Mouse (Mus musculus): ENCODE measurements at regions not wholly inside any gene's neighbourhood (a gene's known extent, or its start where the extent isn't known, plus 50 kb on each side); places are given as distances from the start of the nearest gene placed in this dataset.
A peak's percentile ranks its signal among the peaks of the same experiment; 100 is the strongest.

DNA sequence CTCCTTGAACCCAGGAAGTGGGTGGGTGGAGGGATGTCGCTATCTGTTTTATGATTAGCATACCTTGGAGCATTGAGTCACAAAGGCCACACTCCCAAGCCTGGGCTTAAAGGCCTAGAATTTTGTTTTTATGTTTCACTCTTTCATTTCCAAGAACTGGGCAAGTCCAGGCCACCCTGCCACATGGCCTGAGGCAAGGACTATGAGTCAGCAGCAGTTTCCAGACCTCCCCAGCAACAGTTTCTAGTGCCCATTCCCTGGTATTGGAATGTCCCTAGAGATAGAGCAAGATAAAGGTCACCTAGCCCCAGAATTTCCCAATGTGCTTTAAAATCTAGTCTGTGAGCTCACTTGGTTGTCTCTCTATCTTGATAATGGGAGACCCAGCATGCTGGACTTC, 178.0 kb downstream of the Samd5 start:
- 100% methylated on average over 1 of the region's 1 CpGs for WGBS
- H3K27ac ChIP-seq (ENCODE audit: low read depth, low read length), result no peak overlapping the region
- no peak overlapping the region for H3K4me3 ChIP-seq (ENCODE audit: low read depth, low read length)
- no peak overlapping the region for H3K4me2 ChIP-seq (ENCODE audit: low read depth, low read length)
- ATAC-seq (ENCODE audit: low read depth), result no peak
- no peaks in the 10 kb centered on the region for H3K36me3 ChIP-seq (ENCODE audit: control insufficient read depth, insufficient read depth, low read length)
- H3K9me3 ChIP-seq (ENCODE audit: control insufficient read depth, low read length), result no peaks in the 10 kb centered on the region
- H3K9ac ChIP-seq (replicated peaks; ENCODE audit: low read depth, low read length), result no peak overlapping the region
- H3K27me3 ChIP-seq (ENCODE audit: control insufficient read depth, insufficient read depth, low read length), result no peaks in the 10 kb centered on the region
- H3K4me1 ChIP-seq (ENCODE audit: control insufficient read depth, insufficient read depth, low read length), result no peaks in the 10 kb centered on the region

DNA sequence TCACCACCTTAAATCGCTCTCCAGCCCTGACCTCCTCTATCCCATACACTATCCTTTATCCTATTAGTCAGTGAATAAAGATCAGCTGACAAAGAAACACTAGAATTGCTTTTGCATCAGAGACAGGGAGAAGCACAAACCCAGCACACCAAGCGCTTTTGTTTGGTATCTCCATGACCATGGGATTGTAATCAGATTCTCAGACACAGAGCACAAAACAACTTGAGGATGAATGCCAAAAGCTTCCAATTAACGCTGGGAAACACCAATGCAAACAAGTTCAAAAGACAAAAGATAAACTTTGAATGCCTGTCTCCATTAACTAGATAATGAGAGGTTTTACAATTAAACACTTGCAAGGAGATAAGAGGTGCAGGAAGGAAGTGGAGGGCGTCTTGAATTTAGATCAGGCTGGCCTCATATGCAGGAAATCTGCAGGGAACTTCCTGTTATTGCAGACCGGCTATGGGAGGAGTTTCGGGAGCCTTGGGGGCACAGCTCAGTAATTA, 179.8 kb downstream of the Samd5 start:
- 32% methylated on average over 6 of the region's 6 CpGs for WGBS
- Histone ChIP-seq H3K4me2 (ENCODE audit: low read depth, low read length) (no peak overlapping the region), H3K4me3 (ENCODE audit: low read depth, low read length) (no peak overlapping the region), H3K27me3 (ENCODE audit: control insufficient read depth, insufficient read depth, low read length) (no peaks in the 10 kb centered on the region), H3K4me1 (ENCODE audit: control insufficient read depth, insufficient read depth, low read length) (no peaks in the 10 kb centered on the region), H3K9me3 (ENCODE audit: control insufficient read depth, low read length) (no peaks in the 10 kb centered on the region), H3K36me3 (ENCODE audit: control insufficient read depth, insufficient read depth, low read length) (no peaks in the 10 kb centered on the region), H3K27ac (ENCODE audit: low read depth, low read length) (no peak overlapping the region), H3K9ac (replicated peaks; ENCODE audit: low read depth, low read length) (no peak overlapping the region)
- ATAC-seq (ENCODE audit: low read depth), result no peak

DNA sequence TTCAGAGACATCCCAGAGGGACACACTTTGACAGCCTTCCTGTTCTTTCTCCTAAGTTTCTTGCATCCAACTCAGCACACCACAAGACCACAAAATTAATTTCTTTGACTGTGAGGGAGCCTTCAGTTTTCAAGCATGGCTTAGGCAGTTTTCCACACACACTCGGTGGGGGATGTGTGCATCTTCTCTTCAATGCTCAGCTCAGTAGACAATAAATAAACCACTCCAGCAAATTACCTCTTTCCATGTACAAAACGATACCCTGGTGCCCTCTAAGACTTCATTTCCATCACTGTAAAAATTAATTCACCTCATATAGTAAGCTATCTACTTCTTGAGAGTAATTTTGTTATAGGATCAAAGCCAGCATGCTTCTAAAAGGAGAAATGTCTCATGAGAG, 184.6 kb downstream of the Samd5 start:
- Histone ChIP-seq H3K36me3 (ENCODE audit: control insufficient read depth, insufficient read depth, low read length) (no peaks in the 10 kb centered on the region), H3K9ac (replicated peaks; ENCODE audit: low read depth, low read length) (no peak overlapping the region), H3K4me3 (ENCODE audit: low read depth, low read length) (no peak overlapping the region), H3K4me1 (ENCODE audit: control insufficient read depth, insufficient read depth, low read length) (no peaks in the 10 kb centered on the region), H3K4me2 (ENCODE audit: low read depth, low read length) (no peak overlapping the region), H3K9me3 (ENCODE audit: control insufficient read depth, low read length) (no peaks in the 10 kb centered on the region), H3K27ac (ENCODE audit: low read depth, low read length) (no peak overlapping the region), H3K27me3 (ENCODE audit: control insufficient read depth, insufficient read depth, low read length) (no peaks in the 10 kb centered on the region)
- WGBS, result 44% methylated on average over 2 of the region's 2 CpGs
- ATAC-seq (ENCODE audit: low read depth), result peak; percentile 85; the same call in 1 of the 2 replicates

DNA sequence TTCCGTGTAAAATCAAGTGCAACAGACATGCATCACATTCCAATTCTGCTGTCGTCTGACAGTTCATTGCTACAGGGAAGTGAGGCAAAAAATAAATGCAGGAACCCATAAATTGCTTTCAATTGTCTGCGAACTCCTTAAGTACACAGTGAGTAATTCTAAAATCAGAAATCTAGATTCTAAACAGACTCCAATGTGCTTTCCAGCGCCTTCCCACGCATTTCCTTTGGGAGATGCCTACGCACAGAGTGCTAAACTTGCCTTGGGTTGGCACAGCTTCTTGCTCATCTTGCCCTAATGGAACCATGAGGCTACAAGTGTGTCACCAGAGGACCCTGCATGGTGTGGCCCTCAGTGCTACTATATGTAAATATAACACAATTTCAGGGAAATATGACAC, 212.6 kb downstream of the Samd5 start:
- WGBS, result 74% methylated on average over 6 of the region's 6 CpGs
- no peak for ATAC-seq (ENCODE audit: low read depth)
- H3K27me3 ChIP-seq (ENCODE audit: control insufficient read depth, insufficient read depth, low read length), result no peaks in the 10 kb centered on the region
- no peak overlapping the region for H3K4me3 ChIP-seq (ENCODE audit: low read depth, low read length)
- H3K4me2 ChIP-seq (ENCODE audit: low read depth, low read length), result no peak overlapping the region
- no peaks in the 10 kb centered on the region for H3K9me3 ChIP-seq (ENCODE audit: control insufficient read depth, low read length)
- H3K4me1 ChIP-seq (ENCODE audit: control insufficient read depth, insufficient read depth, low read length), result 0 out of 2 replicates have a peak, but pooled peaks cover 3% of the 10 kb centered on the region
- no peaks in the 10 kb centered on the region for H3K36me3 ChIP-seq (ENCODE audit: control insufficient read depth, insufficient read depth, low read length)
- H3K9ac ChIP-seq (replicated peaks; ENCODE audit: low read depth, low read length), result no peak overlapping the region
- H3K27ac ChIP-seq (ENCODE audit: low read depth, low read length), result no peak overlapping the region

DNA sequence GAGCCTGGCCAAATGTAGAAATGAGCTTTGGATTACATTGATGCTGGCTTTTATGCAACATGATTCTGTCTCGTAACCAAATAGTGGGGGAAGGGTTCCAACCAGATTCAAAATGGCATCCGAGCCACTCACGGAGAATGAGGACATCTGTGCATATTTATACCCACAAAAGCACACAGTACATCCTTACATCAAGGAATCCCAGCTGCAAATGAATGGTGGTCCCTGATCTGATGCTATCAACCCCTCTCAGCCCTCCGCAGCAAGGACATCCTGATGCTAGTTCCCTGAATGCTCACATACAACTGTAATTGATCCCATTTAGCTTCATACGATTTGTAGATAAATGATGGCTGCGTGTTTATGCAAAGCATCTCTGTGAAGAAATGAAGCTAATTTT, 215.9 kb downstream of the Samd5 start:
- Histone ChIP-seq H3K9me3 (ENCODE audit: control insufficient read depth, low read length) (no peaks in the 10 kb centered on the region), H3K9ac (replicated peaks; ENCODE audit: low read depth, low read length) (no peak overlapping the region), H3K4me1 (ENCODE audit: control insufficient read depth, insufficient read depth, low read length) (0 out of 2 replicates have a peak, but pooled peaks cover 3% of the 10 kb centered on the region), H3K4me3 (ENCODE audit: low read depth, low read length) (no peak overlapping the region), H3K27ac (ENCODE audit: low read depth, low read length) (no peak overlapping the region), H3K36me3 (ENCODE audit: control insufficient read depth, insufficient read depth, low read length) (no peaks in the 10 kb centered on the region), H3K4me2 (ENCODE audit: low read depth, low read length) (no peak overlapping the region), H3K27me3 (ENCODE audit: control insufficient read depth, insufficient read depth, low read length) (no peaks in the 10 kb centered on the region)
- WGBS, result 75% methylated on average over 6 of the region's 6 CpGs
- ATAC-seq (ENCODE audit: low read depth), result no peak

DNA sequence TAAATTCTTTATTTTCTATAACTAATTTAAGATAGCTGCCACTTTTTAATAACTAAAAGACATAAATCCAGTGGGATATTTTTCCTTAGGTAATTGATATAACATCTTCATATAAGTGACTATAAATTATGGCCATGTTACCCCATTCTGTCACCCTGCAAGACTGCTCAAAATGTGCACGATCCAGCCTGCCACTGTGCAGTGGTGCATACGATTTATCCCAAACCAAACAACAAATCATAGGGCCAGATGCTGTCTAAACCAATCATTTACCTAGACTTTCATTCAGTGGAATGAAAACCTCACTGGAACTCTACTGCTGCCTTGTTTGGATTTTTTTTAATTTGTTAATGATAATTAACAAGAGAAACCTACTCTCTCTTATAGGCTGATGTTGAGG, 216.5 kb downstream of the Samd5 start:
- H3K27ac ChIP-seq (ENCODE audit: low read depth, low read length), result no peak overlapping the region
- no peak overlapping the region for H3K4me2 ChIP-seq (ENCODE audit: low read depth, low read length)
- H3K4me1 ChIP-seq (ENCODE audit: control insufficient read depth, insufficient read depth, low read length), result 0 out of 2 replicates have a peak, but pooled peaks cover 3% of the 10 kb centered on the region
- H3K4me3 ChIP-seq (ENCODE audit: low read depth, low read length), result no peak overlapping the region
- H3K9me3 ChIP-seq (ENCODE audit: control insufficient read depth, low read length), result no peaks in the 10 kb centered on the region
- H3K27me3 ChIP-seq (ENCODE audit: control insufficient read depth, insufficient read depth, low read length), result no peaks in the 10 kb centered on the region
- ATAC-seq (ENCODE audit: low read depth), result no peak
- H3K9ac ChIP-seq (replicated peaks; ENCODE audit: low read depth, low read length), result no peak overlapping the region
- WGBS, result 61% methylated on average over 2 of the region's 2 CpGs
- H3K36me3 ChIP-seq (ENCODE audit: control insufficient read depth, insufficient read depth, low read length), result no peaks in the 10 kb centered on the region

DNA sequence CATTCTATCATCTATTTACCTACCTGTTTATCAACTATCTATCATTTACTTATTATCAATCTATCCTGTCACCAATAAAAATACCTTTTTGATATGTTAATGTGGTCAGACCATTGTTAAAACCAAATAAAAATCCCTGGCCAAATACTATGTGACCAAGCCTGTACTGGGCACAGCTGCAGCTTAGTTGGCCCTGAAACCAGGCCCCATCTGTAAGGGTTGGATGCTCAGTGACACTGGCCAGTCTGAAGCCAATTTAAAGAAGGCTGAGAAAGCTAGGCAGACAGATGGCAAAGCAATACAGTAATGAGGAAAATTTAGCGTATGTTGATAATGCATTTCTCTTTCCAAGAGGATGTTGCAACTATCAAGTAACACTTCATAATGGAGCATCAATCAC, 217.8 kb downstream of the Samd5 start:
- WGBS, result 76% methylated on average over 1 of the region's 1 CpGs

DNA sequence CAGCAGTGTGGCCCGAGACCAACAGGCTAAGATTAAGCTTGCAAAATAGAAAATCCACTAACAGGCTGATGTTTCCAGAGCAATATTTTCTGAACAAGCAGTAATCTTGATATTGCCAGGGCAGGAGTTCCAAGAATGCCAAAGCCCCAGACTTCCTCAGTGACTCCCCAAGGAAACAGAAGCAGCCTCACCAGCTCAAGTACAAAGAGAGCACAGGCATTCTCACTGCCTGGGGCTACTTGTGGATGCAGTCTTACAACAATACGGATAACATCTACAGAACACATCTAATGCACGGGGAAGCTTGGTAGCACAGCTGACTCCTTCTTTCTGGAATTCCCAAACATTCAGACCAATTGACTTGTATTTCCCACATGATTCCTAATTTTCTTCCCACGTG, 235.9 kb downstream of the Samd5 start:
- 74% methylated on average over 4 of the region's 4 CpGs for WGBS
- H3K36me3 ChIP-seq (ENCODE audit: control insufficient read depth, insufficient read depth, low read length), result no peaks in the 10 kb centered on the region
- no peak overlapping the region for H3K9ac ChIP-seq (replicated peaks; ENCODE audit: low read depth, low read length)
- no peaks in the 10 kb centered on the region for H3K9me3 ChIP-seq (ENCODE audit: control insufficient read depth, low read length)
- H3K4me3 ChIP-seq (ENCODE audit: low read depth, low read length), result no peak overlapping the region
- no peaks in the 10 kb centered on the region for H3K27me3 ChIP-seq (ENCODE audit: control insufficient read depth, insufficient read depth, low read length)
- no peak for ATAC-seq (ENCODE audit: low read depth)
- no peak overlapping the region for H3K4me2 ChIP-seq (ENCODE audit: low read depth, low read length)
- H3K27ac ChIP-seq (ENCODE audit: low read depth, low read length), result no peak overlapping the region
- no peaks in the 10 kb centered on the region for H3K4me1 ChIP-seq (ENCODE audit: control insufficient read depth, insufficient read depth, low read length)

More for the DNA sequence above, 217.8 kb downstream of the Samd5 start:
- Histone ChIP-seq H3K4me3 (ENCODE audit: low read depth, low read length) (no peak overlapping the region), H3K36me3 (ENCODE audit: control insufficient read depth, insufficient read depth, low read length) (no peaks in the 10 kb centered on the region), H3K9ac (replicated peaks; ENCODE audit: low read depth, low read length) (no peak overlapping the region), H3K9me3 (ENCODE audit: control insufficient read depth, low read length) (no peaks in the 10 kb centered on the region), H3K27me3 (ENCODE audit: control insufficient read depth, insufficient read depth, low read length) (no peaks in the 10 kb centered on the region), H3K27ac (ENCODE audit: low read depth, low read length) (no peak overlapping the region), H3K4me1 (ENCODE audit: control insufficient read depth, insufficient read depth, low read length) (no peaks in the 10 kb centered on the region), H3K4me2 (ENCODE audit: low read depth, low read length) (no peak overlapping the region)
- ATAC-seq (ENCODE audit: low read depth), result no peak

DNA sequence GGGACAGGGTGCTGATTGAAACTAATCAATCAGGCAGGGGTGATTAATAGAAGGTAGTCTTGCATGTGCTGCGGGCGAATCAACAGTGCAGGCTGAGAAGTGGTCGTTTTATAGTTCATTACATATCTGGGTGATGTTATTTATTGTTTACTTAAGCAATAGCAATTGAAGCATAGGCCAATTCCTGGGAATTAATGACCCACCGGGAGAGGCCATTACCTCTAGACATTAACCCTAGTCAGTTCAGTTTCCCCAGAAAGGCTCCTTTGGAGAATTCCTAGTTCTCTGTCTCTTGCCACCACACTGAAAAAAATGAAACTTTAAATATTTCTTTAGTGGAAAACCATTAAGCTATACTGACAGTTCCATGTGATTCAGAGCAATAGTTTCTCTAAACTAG, 236.6 kb downstream of the Samd5 start:
- H3K4me3 ChIP-seq (ENCODE audit: low read depth, low read length), result no peak overlapping the region
- H3K27ac ChIP-seq (ENCODE audit: low read depth, low read length), result no peak overlapping the region
- no peaks in the 10 kb centered on the region for H3K9me3 ChIP-seq (ENCODE audit: control insufficient read depth, low read length)
- H3K4me2 ChIP-seq (ENCODE audit: low read depth, low read length), result no peak overlapping the region
- H3K4me1 ChIP-seq (ENCODE audit: control insufficient read depth, insufficient read depth, low read length), result no peaks in the 10 kb centered on the region
- H3K27me3 ChIP-seq (ENCODE audit: control insufficient read depth, insufficient read depth, low read length), result no peaks in the 10 kb centered on the region
- WGBS, result 35% methylated on average over 4 of the region's 4 CpGs
- no peaks in the 10 kb centered on the region for H3K36me3 ChIP-seq (ENCODE audit: control insufficient read depth, insufficient read depth, low read length)
- ATAC-seq (ENCODE audit: low read depth), result peak; percentile 54; the same call in 1 of the 2 replicates
- no peak overlapping the region for H3K9ac ChIP-seq (replicated peaks; ENCODE audit: low read depth, low read length)

Measured in neural tube, embryonic 14.5 days (tissue).